Mouse (Mus musculus) induced T-regulatory cell, adult 2 months (primary cell): Measurements from ENCODE around the gene Olfr213.
"Not testable (repeated sequence)": the region's sequence is repeated elsewhere in the genome, so short reads cannot be mapped to it uniquely, and the experiment has no call there.

Experiments used
- DNase-seq: peaks from one replicate; pipeline ENCODE4 v3.0.0-alpha.2; 2012; ENCODE audit warnings: low read depth

Olfr213 gene

DNA sequence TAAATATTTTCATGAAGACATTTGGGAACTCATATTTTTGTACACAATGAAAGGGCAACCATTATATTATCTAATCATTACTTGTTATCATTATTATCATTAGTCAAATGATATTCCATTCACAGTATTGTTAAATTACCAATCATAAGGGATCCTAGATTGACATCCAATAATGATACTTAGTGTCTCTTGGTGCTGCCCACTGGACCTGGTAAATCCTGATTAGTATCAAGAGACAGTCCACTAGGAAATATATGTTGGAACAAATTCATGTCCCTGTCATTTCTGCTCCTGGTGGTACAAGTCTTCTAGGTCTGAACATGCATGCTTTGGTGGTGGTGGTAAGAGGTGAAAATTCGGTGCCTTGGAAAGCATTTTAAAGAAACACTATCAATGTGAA lies at the start of gene Olfr213:
Olfr213 (plus strand) TSS at position 301 of the 400 bp plus-strand sequence.
- DNase-seq = no peak

DNA sequence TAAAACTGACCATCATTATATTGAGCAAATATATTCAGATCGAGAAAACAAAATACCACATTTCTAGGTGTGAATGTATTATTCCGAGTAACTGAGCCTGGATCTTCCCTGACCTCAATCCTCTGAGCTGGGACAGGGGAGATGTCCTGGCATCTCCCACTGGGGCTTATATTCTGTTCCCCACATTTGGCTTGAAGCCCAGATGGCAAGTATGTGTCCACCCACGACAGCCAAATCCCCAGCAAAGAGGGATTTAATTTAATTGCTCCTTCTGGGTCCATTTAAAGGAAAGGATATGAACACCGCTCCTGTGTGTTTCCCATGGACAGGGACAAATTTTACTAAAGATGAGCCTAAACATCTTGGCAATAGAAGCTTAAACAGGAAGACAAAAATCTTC lies 49.5 kb upstream of the Olfr213 start, which contains the start of gene Olfr211:
Olfr211 (plus strand) TSS at position 301 of the 400 bp plus-strand sequence.
- no peak for DNase-seq

DNA sequence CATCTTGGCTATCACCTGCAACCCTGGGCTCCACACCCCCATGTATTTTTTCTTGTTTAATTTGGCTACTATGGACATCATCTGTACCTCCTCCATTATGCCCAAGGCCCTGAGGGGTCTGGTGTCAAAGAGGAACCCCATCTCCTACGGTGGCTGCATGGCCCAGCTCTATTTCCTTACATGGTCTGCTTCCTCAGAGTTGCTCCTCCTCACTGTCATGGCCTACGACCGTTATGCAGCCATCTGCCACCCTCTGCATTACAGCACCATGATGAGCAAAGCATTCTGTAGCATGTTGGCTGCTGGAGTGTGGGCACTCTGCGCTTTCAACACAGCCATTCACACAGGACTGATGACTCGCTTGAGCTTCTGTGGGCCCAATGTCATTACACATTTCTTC lies 44.5 kb upstream of the Olfr213 start:
- no peak for DNase-seq

DNA sequence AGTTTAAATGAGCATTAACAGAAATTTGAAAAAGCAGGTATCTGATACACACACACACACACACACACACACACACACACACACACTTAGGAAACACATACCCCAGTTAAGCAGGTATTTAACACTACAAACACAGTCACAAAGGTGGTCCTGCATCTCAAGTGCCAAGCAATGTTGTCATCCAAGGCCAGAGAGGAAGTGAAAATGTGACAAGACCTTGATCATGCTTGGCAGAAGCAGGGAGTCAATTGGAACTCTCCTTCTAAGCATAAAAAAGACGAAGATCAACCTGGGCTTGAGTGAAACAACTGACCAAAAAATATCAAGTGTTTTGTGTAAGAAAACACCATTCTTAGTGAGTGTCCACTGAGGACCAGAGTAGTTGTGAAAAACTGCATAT lies 42.3 kb upstream of the Olfr213 start:
- DNase-seq = no peak

- DNase-seq = not testable (repeated sequence)
These were observed 31.8 kb upstream of the Olfr213 start, which contains the start of gene Olfr212 for GRCm38 (mm10) chr6:116506302-116507003. Gene Olfr212 (plus strand): TSS chr6:116506516.

GRCm38 (mm10) chr6:116514832-116515231 lies 23.4 kb upstream of the Olfr213 start:
- DNase-seq = no peak

DNA sequence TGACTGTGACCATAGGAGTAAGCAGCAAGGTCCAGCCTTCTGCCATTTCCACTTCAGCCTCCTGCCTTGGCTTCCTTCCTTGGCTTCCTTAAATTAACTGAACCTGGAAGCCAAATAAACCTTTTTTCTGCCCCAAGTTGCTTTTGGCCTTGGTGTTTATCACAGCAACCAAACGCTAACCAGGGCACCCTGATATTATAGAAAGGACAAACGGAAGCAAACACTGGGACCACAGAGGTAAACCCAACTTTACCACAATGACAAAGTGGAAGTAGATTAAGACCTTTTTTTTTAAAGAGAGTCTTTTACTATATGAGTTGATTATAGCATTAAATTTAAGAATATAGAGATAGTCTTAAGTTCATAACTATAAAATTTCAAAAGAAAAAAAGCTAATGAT lies 4.2 kb downstream of the Olfr213 start:
- DNase-seq = no peak

- not testable (repeated sequence) for DNase-seq
These were observed 12.6 kb downstream of the Olfr213 start, which contains the start of gene Gm5580 for GRCm38 (mm10) chr6:116550841-116551240. Gene Gm5580 (plus strand): TSS chr6:116551141.

DNA sequence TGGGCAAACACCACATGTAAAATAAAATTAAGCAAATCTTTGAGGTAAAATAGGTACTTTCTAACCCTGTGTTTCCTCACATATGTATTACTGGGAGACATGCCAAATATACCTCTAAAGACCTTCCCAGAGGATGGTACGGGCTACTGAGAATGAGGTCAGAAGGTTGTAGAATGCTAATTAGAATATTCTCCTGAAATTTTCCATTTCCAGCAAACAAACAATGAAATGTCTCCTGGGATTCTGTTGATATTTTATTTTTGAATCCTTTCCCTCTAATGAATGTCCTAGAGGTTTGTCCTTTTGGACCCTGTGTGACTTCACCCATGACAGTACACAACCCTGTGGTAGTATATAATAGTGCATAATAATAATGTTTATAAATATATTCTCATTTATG lies 15.7 kb downstream of the Olfr213 start, which contains the start of gene Olfr214:
Olfr214 (plus strand) TSS at position 301 of the 400 bp plus-strand sequence.
- no peak for DNase-seq

DNA sequence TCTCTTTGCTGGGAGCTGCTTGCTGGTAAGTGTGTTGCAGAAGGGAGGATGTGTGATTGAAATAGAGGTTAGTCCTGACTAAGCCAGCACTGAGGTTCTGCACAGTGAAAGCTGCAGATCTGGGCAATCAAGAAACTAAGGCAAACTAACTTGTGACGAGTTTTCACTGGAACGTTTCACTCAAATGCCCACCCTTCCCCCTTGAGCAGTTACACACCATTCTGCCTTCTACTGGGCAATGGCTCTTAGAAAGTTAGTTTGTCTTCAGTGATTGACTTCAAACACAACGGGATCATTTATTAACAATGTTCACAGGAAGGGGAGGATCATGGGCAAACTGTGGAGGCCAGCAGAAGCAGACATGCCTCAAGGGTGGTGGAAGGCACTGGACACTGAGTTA lies 16.7 kb downstream of the Olfr213 start:
- DNase-seq = no peak

DNA sequence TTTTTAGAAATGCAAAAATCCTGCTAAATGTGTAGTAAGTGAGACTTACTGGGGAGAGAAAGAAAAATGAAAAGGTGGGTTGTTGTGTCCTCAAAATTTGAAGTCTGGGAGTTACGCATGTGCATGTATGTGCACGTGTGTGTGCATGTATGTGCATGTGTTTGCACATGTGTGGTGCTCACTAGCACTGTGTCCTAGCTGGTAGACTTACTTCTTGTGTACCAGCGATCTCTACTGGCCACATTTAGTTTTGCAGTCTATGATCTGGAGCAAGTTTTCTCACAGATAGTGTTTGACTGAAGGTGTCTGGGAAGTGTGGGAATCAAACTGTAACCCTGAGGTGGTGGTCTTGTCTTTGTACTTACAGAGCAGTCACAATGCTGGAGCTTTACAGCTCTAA lies 31.6 kb downstream of the Olfr213 start:
- DNase-seq = peak; percentile 42

GRCm38 (mm10) chr6:116584095-116584494 lies 45.8 kb downstream of the Olfr213 start, which contains the start of gene Olfr215:
Gene Olfr215 (minus strand): TSS chr6:116584195.
- DNase-seq = no peak
